Mouse (Mus musculus): ENCODE measurements around the gene Ticam1. TPM values are rescaled to one million over a fixed set of nuclear protein-coding genes. Genes with fewer than 3 reads are reported as not detected.

Gene Ticam1
- total RNA-seq, 2 experiments from 2014 or later, result 5.3 to 7.1 TPM

DNA sequence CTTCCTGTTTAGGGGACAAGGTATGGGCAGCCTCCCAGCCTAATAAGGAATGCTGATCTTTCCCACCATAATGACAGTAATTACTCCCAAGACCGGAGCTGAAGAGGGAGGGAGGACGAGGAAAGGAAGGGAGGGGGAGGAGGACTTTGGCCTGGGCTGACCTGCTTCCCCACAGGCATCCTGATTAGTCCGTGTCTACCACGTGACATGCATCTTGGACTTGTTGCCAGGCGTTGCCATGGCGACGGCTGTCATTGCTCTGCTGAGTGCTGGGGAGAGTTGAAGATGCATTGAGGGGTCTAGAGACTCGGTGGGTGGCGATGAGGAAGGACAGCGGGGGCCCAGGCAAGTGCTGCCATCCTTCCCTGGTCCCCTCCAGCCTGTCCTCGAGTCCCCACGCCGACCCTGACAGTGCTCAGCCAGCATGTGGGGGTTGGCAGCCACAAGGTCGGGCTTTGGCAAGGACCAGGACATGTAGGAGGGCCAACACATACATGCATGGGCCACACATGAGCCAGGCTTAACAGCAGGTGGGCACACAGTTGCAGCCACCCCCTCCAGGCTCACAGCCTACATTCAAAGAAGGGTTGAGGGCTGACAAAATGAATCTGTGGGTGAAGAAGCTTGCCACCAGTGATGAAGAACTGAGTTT is 42.6 kb downstream of the Ticam1 start:
- DNase-seq, result peak; percentile 55
- intact Hi-C loops (cut with DNase I; ENCODE audit: low total_unique reads), result no loop called here

DNA sequence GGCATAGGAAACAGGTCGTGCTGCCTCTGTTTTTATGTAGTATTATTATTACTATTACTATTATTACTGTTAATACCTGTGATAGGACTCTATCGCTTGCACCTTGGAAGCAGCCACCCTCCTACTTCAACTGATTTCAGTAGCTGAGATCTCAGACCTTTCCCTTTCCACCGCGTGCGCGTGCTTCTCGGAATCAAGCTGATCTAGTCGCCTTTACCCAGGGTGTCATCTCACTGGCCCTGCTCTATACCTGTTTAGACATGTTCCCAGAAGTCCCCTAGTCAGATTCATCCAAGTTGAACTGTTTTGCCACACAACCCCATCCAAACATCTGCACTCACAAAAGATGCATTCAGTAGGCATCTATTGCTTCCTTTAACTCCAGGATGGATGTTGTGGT is 43.2 kb downstream of the Ticam1 start:
- DNase-seq, result no peak
- intact Hi-C loops (cut with DNase I; ENCODE audit: low total_unique reads), result no loop called here

- DNase-seq, result no peak
- intact Hi-C loops (cut with DNase I; ENCODE audit: low total_unique reads), result no loop called here
These were observed 46.6 kb downstream of the Ticam1 start for GRCm38 (mm10) chr17:56229943-56230342.

- intact Hi-C loops (cut with DNase I; ENCODE audit: low total_unique reads), result no loop called here
These were observed 50.0 kb downstream of the Ticam1 start for GRCm38 (mm10) chr17:56226566-56226965.

DNA sequence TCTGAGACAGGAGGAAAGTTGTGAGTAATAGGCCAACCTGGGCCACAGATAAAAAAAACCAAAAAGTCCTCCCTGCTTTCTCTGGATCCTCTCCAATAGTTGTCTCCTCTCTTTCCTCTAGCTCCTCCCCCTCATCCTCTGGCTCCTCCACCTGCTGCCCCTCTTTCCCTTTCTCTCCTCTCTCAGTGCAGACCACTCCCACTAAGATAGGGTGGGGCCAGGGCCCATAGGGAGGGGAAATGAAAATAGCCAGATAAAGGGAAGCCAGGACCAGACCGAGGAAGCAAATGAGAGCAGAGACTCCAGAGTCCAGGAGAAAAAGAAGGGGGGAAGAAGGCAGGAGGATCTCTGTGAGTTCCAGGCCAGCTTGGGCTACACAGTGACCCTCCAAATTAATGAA is 51.7 kb downstream of the Ticam1 start:
- DNase-seq, result no peak

More at GRCm38 (mm10) chr17:56226566-56226965, 50.0 kb downstream of the Ticam1 start:
- DNase-seq, result no peak

GRCm38 (mm10) chr17:56219805-56220204 is 56.8 kb downstream of the Ticam1 start:
- intact Hi-C loops (cut with DNase I; ENCODE audit: low total_unique reads), result no loop called here
- DNase-seq, result peak; percentile 69

More for the DNA sequence above, 51.7 kb downstream of the Ticam1 start:
- intact Hi-C loops (cut with DNase I; ENCODE audit: low total_unique reads), result no loop called here

Small RNAs within 50 kb of the gene (microRNA-seq; reads per million reads assigned to microRNA genes)
- 8.0 to 8.3 reads per million in 2 experiments for gene Mir7b

Other genes with a start within 250 kb of the Ticam1 start
- gene Sh3gl1, start 240.2 kb downstream of the Ticam1 start, total RNA-seq (2021), result 10 to 100 TPM; 18.3 to 20.4 TPM
- gene Chaf1a, start 236.3 kb downstream of the Ticam1 start, total RNA-seq (2021), result 1 to 10 TPM; 1.8 to 2.3 TPM
- gene Ubxn6, start 201.8 kb downstream of the Ticam1 start, total RNA-seq (2021), result 10 to 100 TPM; 38.3 to 38.9 TPM
- 10 to 100 TPM; 27.7 TPM for gene Hdgfl2, start 197.2 kb downstream of the Ticam1 start, total RNA-seq (2021)
- 100 to 1,000 TPM; 127 to 310 TPM for gene Plin4, start 167.0 kb downstream of the Ticam1 start, total RNA-seq (2021)
- gene Plin5, start 159.2 kb downstream of the Ticam1 start, total RNA-seq (2021), result 10 to 100 TPM; 17.6 to 48.3 TPM
- 1 to 10 TPM; 2.9 to 5.6 TPM for gene Lrg1, start 154.8 kb downstream of the Ticam1 start, total RNA-seq (2021)
- gene Sema6b, start 136.4 kb downstream of the Ticam1 start, total RNA-seq (2021), result 10 to 100 TPM in 1 of 2 experiments, 1 to 10 TPM in 1; 9.8 to 12.1 TPM
- gene Tnfaip8l1, start 114.3 kb downstream of the Ticam1 start, total RNA-seq (2021), result 1 to 10 TPM; 3.5 TPM
- 10 to 100 TPM; 23.4 to 26.4 TPM for gene Mydgf, start 92.9 kb downstream of the Ticam1 start, total RNA-seq (2021)
- gene Dpp9, start 57.9 kb downstream of the Ticam1 start, total RNA-seq (2021), result 10 to 100 TPM; 20.8 to 22.0 TPM
- gene Fem1a, start 20.0 kb downstream of the Ticam1 start, total RNA-seq (2021), result 100 to 1,000 TPM; 101 to 117 TPM
- gene Plin3, start 16.1 kb upstream of the Ticam1 start, total RNA-seq (2021), result 10 to 100 TPM; 32.8 to 55.8 TPM
- not detected for gene Arrdc5, start 23.5 kb upstream of the Ticam1 start, total RNA-seq (2021)
- 1 to 10 TPM; 5.4 to 7.4 TPM for gene Uhrf1, start 26.5 kb upstream of the Ticam1 start, total RNA-seq (2021)
- gene Kdm4b, start 49.3 kb upstream of the Ticam1 start, total RNA-seq (2021), result 10 to 100 TPM; 24.1 to 27.2 TPM
- gene Ptprs, start 199.7 kb upstream of the Ticam1 start, total RNA-seq (2021), result 10 to 100 TPM; 38.2 to 44.4 TPM
- not detected for gene Znrf4, start 235.6 kb upstream of the Ticam1 start, total RNA-seq (2021)

Measured in gastrocnemius, postnatal 14 days (tissue).